ENCODE assay signal across 11 mouse cellular contexts in the genomic region with DNA sequence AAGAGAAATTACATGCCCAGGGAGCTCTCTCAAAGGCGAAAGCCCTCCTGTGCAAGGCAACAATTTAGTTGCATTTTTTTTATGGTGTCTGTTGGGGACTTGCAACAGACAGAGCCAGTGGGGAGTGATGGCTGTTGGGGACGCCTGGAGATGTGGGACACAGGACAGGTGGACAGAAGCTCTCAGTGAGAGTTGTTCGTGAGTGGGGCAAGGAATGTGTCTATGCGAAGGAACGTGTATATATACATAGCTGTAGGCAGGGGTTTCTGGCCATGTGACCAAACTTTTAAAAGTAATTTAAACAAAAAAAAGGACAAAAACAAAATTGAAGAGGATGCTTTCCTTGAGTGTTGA. TPM values are rescaled to one million over a fixed set of nuclear protein-coding genes. Genes with fewer than 3 reads are reported as not detected.
DNase-seq lines count a peak whose midpoint lies in the region; ATAC-seq and TF ChIP-seq lines count a peak whose summit lies in the region.
"Had no signal": no experiment of that assay in that cellular context is flagged by ENCODE, and none has a peak within 500 bp of the region (broad histone marks: within the 10 kb centered on the region; RNA-seq: fewer than 3 reads in every experiment).

No protein-coding gene starts in this region.

- no peaks in the 10 kb centered on the region for H3K9me3 ChIP-seq in heart, embryonic 12.5 days (replicated peaks)
- no peaks in the 10 kb centered on the region for H3K9me3 ChIP-seq in lung, postnatal 0 days (ENCODE audit: low read length)
- no peaks in the 10 kb centered on the region for H3K9me3 ChIP-seq in intestine, embryonic 15.5 days
- no peaks in the 10 kb centered on the region for H3K9me3 ChIP-seq in stomach, embryonic 15.5 days
- H3K9me3 ChIP-seq: liver, embryonic 12.5 days had no signal

- 73% methylated on average over 5 of the region's 5 CpGs for WGBS in heart, embryonic 12.5 days
- 35% methylated on average over 5 of the region's 5 CpGs for WGBS in lung, postnatal 0 days
- WGBS in intestine, embryonic 15.5 days, result 44% methylated on average over 5 of the region's 5 CpGs
- WGBS in stomach, embryonic 15.5 days, result 38% methylated on average over 5 of the region's 5 CpGs

- no peak for DNase-seq in heart, postnatal 10 days
- no peak for DNase-seq in lung, postnatal 0 days (ENCODE audit: low spot score)
- DNase-seq in lung, postnatal 14 days, result no peak
- no peak for DNase-seq in left cerebral cortex, adult 8-10 months (ENCODE audit: low spot score in 2 of 2)
- DNase-seq in thymus, postnatal 36 days, result no peak
- DNase-seq: B cell, adult 2 months had no signal

- intact Hi-C loops in heart, postnatal 10 days (cut with DNase I), result loop anchor here (1.0 kb wide), 1 partner anchor 38 kb away; no protein-coding TSS in a partner anchor

- TF ChIP-seq EP300 in lung, postnatal 0 days (IDR thresholded peaks at IDR 0.05), result no peak

- no peak for ATAC-seq in heart, embryonic 12.5 days (ENCODE audit: insufficient number of reproducible peaks, low FRiP score)
- no peak for ATAC-seq in lung, postnatal 0 days
- ATAC-seq in intestine, embryonic 15.5 days, result no peak
- no peak for ATAC-seq in stomach, embryonic 15.5 days (ENCODE audit: insufficient read depth, low FRiP score, low read depth)
- ATAC-seq: liver, embryonic 12.5 days had no signal

- H3K36me3 ChIP-seq in heart, embryonic 12.5 days, result peaks cover 21% of the 10 kb centered on the region; the same call in 1 of the 2 replicates
- no peaks in the 10 kb centered on the region for H3K36me3 ChIP-seq in lung, postnatal 0 days (ENCODE audit: insufficient read depth, low read length)
- H3K36me3 ChIP-seq in intestine, embryonic 15.5 days, result no peaks in the 10 kb centered on the region
- no peaks in the 10 kb centered on the region; the same call in 1 of the 2 replicates for H3K36me3 ChIP-seq in stomach, embryonic 15.5 days
- H3K36me3 ChIP-seq: liver, embryonic 12.5 days had no signal

- H3K4me1 ChIP-seq in heart, embryonic 12.5 days (replicated peaks), result peaks cover 65% of the 10 kb centered on the region
- peaks cover 22% of the 10 kb centered on the region for H3K4me1 ChIP-seq in lung, postnatal 0 days (ENCODE audit: insufficient read depth, low read depth, low read length)
- peaks cover 16% of the 10 kb centered on the region for H3K4me1 ChIP-seq in intestine, embryonic 15.5 days (replicated peaks)
- peaks cover 23% of the 10 kb centered on the region for H3K4me1 ChIP-seq in stomach, embryonic 15.5 days

- TF ChIP-seq CTCF in lung, postnatal 0 days (IDR thresholded peaks at IDR 0.05), result no peak

- 0 out of 2 replicates have a peak overlapping the region, but pooled peaks have one; percentile 43 for H3K9ac ChIP-seq in heart, embryonic 12.5 days
- no peak overlapping the region for H3K9ac ChIP-seq in lung, postnatal 0 days (replicated peaks; ENCODE audit: low read depth)
- H3K9ac ChIP-seq in intestine, embryonic 15.5 days, result no peak overlapping the region
- H3K9ac ChIP-seq in stomach, embryonic 15.5 days, result no peak overlapping the region
- H3K9ac ChIP-seq: liver, embryonic 12.5 days had no signal

- H3K27ac ChIP-seq in heart, embryonic 12.5 days (ENCODE audit: poor library complexity, severe bottlenecking), result peak overlapping the region; percentile 72
- H3K27ac ChIP-seq in lung, postnatal 0 days (ENCODE audit: low read length), result no peak overlapping the region
- peak overlapping the region; percentile 48; the same call in 1 of the 2 replicates for H3K27ac ChIP-seq in intestine, embryonic 15.5 days
- peak overlapping the region; percentile 76 for H3K27ac ChIP-seq in stomach, embryonic 15.5 days
- H3K27ac ChIP-seq: liver, embryonic 12.5 days had no signal

- no peaks in the 10 kb centered on the region for H3K27me3 ChIP-seq in heart, embryonic 12.5 days (replicated peaks)
- H3K27me3 ChIP-seq in lung, postnatal 0 days (replicated peaks; ENCODE audit: insufficient read depth, low read length), result no peaks in the 10 kb centered on the region
- H3K27me3 ChIP-seq in intestine, embryonic 15.5 days (replicated peaks), result no peaks in the 10 kb centered on the region
- no peaks in the 10 kb centered on the region for H3K27me3 ChIP-seq in stomach, embryonic 15.5 days (replicated peaks)
- H3K27me3 ChIP-seq: liver, embryonic 12.5 days had no signal

- no peak overlapping the region for H3K4me3 ChIP-seq in heart, embryonic 12.5 days
- no peak overlapping the region for H3K4me3 ChIP-seq in lung, postnatal 0 days (ENCODE audit: low read depth, low read length)
- H3K4me3 ChIP-seq in intestine, embryonic 15.5 days (replicated peaks), result no peak overlapping the region
- peak overlapping the region; percentile 14; the same call in 1 of the 2 replicates for H3K4me3 ChIP-seq in stomach, embryonic 15.5 days (replicated peaks)
- H3K4me3 ChIP-seq: erythroblast, embryonic 14.5 days; liver, embryonic 12.5 days had no signal

- H3K4me2 ChIP-seq in heart, embryonic 12.5 days, result peak overlapping the region; percentile 43
- H3K4me2 ChIP-seq in lung, postnatal 0 days (replicated peaks; ENCODE audit: low read depth, low read length), result peak overlapping the region; percentile 29; the same call in 1 of the 2 replicates
- peak overlapping the region; percentile 15 for H3K4me2 ChIP-seq in intestine, embryonic 15.5 days (replicated peaks)
- H3K4me2 ChIP-seq in stomach, embryonic 15.5 days, result peak overlapping the region; percentile 45
- H3K4me2 ChIP-seq: liver, embryonic 12.5 days had no signal

RNA-seq across cellular contexts. Expression of gene Pbx1, which starts 39.6 kb away (rescaled TPM):
- 26.2 and 26.3 TPM in 2 replicates for polyA plus RNA-seq in heart, embryonic 12.5 days (2016; fragmentation: Nextera tagmentation; extraction: Ambion mirVana)
- total RNA-seq in heart, postnatal 10 days (2021), result 10 to 100 TPM; 67.4 to 78.3 TPM
- 23.9 and 32.5 TPM in 2 replicates for polyA plus RNA-seq in lung, postnatal 0 days (2015; fragmentation: Nextera tagmentation; extraction: Ambion mirVana)
- polyA plus RNA-seq in intestine, embryonic 15.5 days (2015; fragmentation: Nextera tagmentation; extraction: Ambion mirVana), result 24.0 and 27.5 TPM in 2 replicates
- polyA plus RNA-seq in stomach, embryonic 15.5 days (2015; fragmentation: Nextera tagmentation; extraction: Ambion mirVana), result 35.1 and 36.2 TPM in 2 replicates
- total RNA-seq in left cerebral cortex, adult 8-10 months (2022), result 100 to 1,000 TPM; 136 to 166 (median 145) TPM
